Mouse (Mus musculus) kidney, adult 11 months (tissue): ENCODE data around the gene Rnf214.
"Not testable (repeated sequence)": the region's sequence is repeated elsewhere in the genome, so short reads cannot be mapped to it uniquely, and the experiment has no call there.

ENCODE experiments used
- DNase-seq: peaks from one replicate; pipeline ENCODE4 v3.0.0; 2022

Gene Rnf214

DNA sequence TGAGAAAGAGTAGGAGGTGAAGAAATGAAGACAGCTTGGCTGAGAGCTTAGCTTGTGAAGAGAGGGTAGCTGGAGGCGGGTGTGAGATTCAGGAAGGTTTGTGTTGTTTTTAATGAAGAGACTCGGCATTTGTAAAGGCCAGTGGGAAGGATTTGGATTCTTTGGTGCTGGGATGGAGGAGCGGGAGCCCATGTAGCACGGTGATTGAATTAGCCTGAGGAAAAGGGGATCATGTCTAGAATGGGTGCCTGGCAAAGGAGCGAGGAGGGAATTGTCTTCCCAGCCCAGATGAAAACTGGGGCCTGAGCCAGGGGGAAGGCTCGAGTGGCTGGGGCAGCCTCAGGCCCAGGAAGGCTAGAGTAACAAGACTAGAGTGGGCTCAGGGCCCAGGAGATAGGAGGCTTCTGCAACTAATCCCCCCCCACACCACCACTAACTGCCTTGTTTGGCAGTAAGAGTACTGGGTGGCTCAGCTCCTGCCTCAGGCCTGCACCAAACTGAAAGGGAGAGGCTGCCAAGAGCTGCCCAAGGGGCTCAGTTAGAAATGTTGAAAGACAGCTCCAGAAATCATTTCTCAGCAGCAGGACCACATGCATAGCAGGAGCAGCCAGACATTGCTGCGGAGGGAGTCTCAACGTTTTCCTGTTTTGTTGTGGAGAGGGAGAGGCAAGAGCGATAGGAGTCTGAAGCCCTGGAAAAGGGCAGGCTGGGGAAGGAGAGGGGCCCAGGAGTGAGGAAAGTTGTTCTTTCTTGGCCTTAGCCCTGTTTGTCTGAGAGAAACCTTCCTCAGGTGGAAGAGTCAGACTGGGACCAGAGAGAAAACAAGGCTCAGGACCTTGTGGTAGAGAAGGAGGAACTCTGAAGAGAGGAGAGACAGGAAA, 56.9 kb downstream of the Rnf214 start:
- DNase-seq = no peak

DNA sequence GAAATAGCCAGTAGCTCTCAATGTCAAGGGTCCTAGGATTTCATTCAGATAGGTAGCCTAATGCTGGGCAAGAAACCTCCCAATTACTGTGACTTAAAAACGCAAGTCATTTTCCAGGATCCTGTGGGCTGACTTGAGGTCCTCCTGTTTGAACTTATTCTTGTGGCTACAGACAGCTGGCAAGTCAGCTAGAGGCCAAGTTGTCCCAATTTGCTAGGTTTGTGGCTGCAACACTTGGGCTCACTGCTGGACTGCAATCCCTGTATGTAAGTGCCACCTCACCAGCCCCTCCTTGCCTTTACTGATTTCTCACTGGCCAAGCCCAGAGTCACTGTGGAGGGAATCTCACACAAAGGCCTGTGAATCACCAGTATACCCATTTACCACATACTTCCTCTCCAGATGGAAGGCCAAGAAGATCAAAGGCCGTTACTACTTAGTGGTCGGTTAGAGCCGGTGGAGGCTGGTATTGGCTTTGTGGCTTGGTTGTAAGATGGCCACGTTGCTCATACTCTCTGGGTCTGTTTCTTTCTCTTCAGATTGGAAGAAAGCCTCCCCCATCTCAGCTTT, 59.7 kb downstream of the Rnf214 start:
- no peak for DNase-seq

- DNase-seq = not testable (repeated sequence)
Observed at GRCm38 (mm10) chr9:45846176-45846575, 60.5 kb downstream of the Rnf214 start.

DNA sequence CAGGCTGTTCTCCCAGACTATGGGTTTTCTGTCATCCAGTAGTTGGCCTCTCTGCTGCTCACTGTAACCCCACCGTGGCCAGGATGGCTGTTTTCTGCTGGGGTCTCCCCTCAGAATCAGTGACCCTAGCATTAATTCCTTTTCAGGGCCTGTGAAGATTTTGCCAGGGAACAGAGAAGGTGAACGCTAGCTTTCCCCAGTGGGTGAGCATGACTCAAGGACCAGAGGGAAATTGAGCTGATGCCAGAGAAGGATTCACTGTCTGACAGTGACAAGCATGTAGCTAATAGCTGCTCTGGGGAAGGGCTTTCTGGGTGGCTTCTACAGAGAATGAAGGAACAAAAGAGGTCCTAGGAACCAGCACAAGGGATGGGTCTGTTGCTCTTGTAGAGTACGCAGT, 61.2 kb downstream of the Rnf214 start:
- no peak for DNase-seq

GRCm38 (mm10) chr9:45843780-45844179, 62.9 kb downstream of the Rnf214 start:
- DNase-seq = no peak

- no peak for DNase-seq
Observed at GRCm38 (mm10) chr9:45843007-45843406, 63.7 kb downstream of the Rnf214 start.

DNA sequence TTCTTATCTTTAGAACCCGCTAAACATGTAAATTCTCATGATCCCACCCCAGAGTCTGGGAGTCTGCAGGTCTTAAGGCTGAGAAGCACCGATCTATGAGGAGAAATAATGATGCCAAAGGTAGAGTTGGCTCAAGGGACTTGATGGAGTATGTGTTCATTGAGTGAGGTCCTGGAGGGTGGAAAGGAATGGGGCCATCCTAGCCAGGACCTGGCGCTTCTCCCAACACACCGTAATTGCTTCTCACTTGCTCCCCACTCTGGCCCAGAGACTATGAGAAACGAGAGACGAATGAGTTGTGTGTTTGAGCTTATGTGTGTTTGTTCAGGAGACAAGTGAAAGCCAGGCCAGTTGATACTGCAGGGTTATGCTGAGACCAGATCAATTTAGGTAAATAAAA, 65.3 kb downstream of the Rnf214 start:
- DNase-seq = no peak

DNA sequence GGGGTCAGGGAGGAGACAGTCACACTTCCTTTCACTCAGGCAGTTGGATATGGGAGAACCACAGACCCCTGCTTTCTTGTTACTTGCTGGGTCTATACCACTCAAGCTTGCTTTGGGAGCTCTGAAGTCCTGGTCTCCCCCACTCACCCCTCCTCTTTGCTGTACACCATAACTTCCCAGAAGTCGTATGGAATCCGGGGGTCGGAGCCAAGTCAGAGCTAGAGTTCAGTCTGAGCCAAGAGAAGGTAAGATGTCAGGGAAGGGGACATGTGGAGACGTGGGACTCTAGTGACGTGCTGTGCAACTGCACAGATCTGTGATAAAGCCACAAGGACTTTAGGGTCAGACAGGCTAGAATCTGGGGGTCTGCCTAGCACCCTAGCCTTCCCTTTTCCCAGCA, 66.4 kb downstream of the Rnf214 start:
- no peak for DNase-seq

DNA sequence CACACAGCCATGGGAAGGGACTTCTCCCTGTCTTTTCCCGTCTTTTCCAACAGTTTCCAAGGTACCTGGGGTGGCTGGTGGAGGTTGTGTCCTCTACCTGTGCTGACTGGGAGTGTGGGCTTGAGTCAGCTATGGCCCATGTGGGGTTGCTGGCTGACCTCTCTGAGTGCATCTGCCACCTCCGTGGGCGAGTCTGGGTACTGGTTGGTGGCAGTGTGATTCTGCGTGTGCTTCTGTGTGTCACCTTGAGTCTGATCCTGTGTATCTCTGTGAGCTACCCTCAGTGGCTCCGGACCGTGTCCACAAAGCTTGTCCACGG, 66.8 kb downstream of the Rnf214 start:
- no peak for DNase-seq

DNA sequence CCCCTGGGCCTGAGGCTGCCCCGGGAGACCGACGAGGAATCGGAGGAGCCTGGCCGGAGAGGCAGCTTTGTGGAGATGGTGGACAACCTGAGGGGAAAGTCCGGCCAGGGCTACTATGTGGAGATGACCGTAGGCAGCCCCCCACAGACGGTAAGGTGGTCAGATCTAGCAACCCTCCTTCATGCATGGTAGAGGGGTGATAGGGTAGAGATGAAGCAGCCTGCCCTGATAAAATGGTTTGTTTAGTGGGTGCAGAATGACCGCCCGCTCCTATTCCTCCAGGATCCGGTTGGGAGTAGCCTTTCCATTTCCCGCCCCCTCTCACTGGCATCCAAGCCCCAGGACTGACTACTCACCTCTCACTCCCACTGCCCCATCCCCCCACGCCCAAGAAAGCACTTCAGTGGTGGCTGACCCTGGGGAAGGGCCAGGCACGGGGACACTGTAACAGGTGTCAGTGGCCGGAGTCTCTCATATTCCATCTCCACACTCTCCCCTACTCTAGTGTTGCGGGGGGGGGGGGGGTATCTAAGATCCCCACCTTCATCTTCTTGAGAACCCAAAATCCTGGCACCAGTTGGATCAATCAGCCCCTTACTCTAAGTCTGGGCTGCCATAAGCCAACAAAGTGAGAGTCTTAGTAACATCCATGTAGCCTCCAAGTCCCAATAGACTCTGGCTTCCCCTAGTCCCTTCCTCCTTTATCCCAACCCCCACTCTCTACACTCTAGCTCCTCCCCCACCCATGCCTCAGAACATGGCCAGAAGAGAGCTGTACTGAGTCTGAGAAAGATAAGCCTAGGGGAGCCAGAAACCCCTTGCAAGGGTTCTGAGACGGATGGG, 67.4 kb downstream of the Rnf214 start:
- no peak for DNase-seq

GRCm38 (mm10) chr9:45838434-45839138, 68.1 kb downstream of the Rnf214 start, which contains the start of gene Bace1:
Bace1 (plus strand) TSS chr9:45838580.
- DNase-seq = peak; percentile 82

GRCm38 (mm10) chr9:45838069-45838433, 68.7 kb downstream of the Rnf214 start:
- no peak for DNase-seq

- DNase-seq = no peak
Observed at GRCm38 (mm10) chr9:45833461-45833860, 73.2 kb downstream of the Rnf214 start.

- no peak for DNase-seq
Observed at GRCm38 (mm10) chr9:45832898-45833297, 73.8 kb downstream of the Rnf214 start.

GRCm38 (mm10) chr9:45829107-45829506, 77.6 kb downstream of the Rnf214 start:
- peak; percentile 73 for DNase-seq

GRCm38 (mm10) chr9:45828291-45828963, 78.3 kb downstream of the Rnf214 start, which contains the start of gene Cep164:
Cep164 (minus strand) TSS chr9:45828691.
- peak; percentile 93 for DNase-seq

GRCm38 (mm10) chr9:45827663-45828290, 78.9 kb downstream of the Rnf214 start:
- DNase-seq = no peak

GRCm38 (mm10) chr9:45818406-45819011, 88.2 kb downstream of the Rnf214 start:
- DNase-seq = no peak

DNA sequence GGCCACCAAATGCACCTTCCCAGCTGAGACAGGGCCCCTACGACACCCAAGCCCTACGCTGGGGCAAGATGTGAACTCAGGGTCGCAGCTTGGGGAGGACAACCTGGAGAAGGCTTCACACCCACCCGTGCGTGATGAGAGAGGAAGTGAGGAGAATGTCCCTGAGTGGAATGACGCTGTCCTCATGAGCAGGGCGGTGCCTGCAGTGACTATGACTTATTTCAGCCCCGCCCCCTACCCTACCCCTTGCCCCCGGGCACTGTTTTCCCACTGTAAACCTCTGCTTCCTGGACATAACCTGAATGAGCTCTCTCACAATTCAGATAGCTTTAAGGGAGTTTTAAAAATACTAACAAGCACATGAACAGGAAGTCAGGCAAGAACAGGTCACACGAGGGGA, 91.2 kb downstream of the Rnf214 start:
- no peak for DNase-seq

DNA sequence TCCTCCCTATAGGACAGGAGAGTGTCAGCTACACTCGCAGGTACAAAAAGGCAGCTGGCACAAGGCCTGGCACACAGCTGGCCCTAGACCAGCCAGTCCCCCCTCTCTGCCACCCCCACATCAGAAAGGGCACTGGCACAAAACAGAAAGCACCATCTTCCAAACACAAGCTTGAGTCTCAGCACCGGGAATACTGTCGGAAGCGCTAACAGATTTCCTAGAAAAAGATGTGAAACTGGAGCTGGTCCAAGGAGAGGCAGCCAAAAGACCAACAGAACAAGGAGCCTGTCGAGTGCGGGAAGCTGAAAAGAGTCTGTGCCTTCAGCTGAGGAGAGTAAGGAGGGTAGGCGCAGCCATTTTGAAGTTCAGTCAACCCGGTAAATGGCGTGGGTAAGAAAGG, 91.6 kb downstream of the Rnf214 start:
- no peak for DNase-seq
